Mouse (Mus musculus): Measurements from ENCODE around the gene Ube2j1.
A peak's percentile ranks its signal among the peaks of the same experiment; 100 is the strongest.

Gene Ube2j1

DNA sequence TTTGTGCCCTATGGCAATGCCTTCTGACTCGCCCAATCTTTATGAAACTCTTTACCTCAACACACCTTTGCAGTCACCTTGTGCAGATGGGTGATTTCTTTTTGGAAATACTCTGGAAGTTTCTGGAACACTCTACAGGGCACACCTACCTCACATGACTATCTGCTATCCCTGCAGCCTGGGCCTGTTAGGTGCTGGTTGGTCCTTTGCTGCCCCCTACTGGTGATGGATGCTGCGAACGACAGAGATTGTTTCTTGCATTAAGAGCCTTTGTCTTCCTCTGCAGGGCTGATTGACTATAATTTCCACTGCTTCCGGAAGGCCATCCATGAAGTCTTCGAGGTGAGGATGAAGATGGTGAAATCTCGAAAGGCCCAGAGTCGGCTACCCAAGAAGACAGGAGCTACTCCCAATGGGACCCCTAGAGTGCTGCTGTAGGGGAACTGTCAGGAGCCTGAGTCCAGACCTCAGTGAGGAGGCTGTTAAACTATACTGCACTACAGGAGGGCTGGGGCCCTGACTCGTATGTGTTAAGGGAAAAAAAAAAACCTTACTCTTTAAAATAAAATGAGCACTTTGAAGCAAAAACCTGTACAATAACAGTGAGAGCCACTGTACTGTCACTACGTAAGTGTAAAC is 12.7 kb upstream of the Ube2j1 start:
- peak; percentile 89 for DNase-seq

DNA sequence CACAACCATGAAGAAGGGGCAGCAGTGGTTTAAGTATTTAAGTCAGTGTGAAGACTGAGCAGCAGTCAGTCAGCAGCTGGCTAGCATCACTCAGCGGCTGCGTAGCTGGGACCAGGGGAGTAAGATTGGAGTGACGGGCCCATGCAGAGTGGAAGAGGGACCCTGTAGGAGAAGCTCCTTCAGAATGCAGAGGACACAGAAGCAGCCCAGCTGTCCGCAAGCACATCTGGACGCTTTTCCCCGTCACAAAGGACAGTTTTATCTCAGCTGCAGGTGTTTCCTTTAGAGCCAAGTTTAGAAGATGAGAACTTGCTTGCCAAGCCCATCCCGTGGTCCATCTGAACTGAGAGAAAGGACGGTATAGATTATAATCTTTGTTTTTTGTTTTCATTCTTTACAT is 6.8 kb upstream of the Ube2j1 start:
- peak; percentile 17 for DNase-seq

DNA sequence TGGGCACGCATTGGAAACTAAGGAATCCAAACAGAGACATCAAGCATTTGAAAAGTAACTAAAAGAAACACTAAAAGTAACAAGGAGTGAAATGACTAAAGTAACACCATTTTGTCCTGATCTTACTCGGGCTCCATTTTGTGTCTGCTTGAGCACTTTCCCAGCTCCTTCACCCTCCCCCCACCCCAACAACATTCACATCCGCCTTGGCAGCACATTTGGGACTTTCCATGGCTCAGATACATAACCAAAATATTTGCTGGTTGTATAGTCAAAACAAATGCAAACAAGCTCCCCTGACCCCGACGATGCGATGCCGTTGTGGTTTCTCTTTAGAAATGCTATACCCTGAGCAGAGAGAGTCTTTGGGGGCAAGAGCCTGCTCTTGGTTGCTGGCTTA is 2.1 kb upstream of the Ube2j1 start:
- DNase-seq = no peak

GRCm38 (mm10) chr4:33030264-33031194 is 687 bp upstream of the Ube2j1 start:
- peak; percentile 19 for DNase-seq

DNA sequence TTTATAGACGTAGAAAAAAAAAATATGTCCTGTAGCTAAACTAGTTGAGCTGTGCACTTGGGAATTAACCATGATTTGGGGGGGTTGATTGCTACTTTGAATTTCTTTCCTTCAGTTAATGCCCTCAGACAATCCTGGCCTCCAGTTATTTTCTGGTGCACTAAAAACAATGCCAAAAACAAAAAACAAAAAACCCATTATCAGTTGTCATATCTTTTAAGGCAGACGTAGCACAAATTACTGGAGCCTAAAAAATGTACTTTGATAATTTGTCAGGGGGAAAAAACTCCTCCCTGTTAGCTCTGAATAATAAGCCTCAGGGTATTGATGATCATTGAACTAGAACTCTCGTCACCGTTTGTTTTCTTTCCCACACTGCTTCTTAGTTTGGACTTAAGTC is 829 bp downstream of the Ube2j1 start:
- DNase-seq = no peak

DNA sequence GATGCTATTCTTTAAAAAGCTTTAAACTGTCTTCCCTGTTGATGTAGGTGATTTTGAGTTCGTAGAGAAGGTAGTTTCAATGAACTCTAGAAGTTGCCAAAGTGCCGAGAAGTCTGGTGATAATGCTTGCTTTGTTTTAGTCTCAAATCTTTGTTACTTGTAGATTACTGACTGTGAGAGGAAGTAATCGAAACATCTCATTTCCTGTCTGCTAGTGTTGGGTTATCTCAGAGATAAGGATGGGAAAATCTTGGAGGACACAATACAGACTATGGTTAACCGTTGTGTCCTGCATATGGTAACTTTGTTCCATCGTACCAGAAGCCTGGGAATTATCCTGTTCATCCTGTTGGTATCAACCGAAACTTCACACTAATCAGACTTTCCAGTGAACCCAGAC is 2.3 kb downstream of the Ube2j1 start:
- no peak for DNase-seq

GRCm38 (mm10) chr4:33039826-33040225 is 8.6 kb downstream of the Ube2j1 start:
- DNase-seq = no peak

GRCm38 (mm10) chr4:33049601-33050000 is 18.4 kb downstream of the Ube2j1 start:
- no peak for DNase-seq

- DNase-seq = no peak
Observed at GRCm38 (mm10) chr4:33052055-33052454, 20.8 kb downstream of the Ube2j1 start.

- DNase-seq = no peak
Observed at GRCm38 (mm10) chr4:33052650-33053049, 21.4 kb downstream of the Ube2j1 start.

- no peak for DNase-seq
Observed at GRCm38 (mm10) chr4:33054426-33054825, 23.2 kb downstream of the Ube2j1 start.

DNA sequence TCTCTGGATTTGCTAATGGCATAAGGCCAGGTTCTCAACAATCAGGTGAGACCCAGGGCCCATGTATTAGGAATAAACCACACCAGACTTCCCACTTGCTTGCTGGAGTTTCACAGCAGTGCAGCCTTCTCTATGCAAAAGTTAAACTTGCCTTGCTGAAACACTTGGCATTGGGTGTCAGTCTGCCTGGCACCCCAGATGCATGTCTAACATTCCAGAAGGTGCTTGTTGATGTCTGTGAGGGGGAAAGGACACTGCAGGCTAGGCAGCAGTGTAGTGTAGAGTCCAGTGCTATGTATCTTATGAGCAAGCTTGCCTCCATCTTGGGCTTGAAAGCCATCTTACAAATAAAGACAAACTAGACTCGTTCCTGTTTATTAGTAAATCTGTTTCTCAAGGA is 25.1 kb downstream of the Ube2j1 start:
- DNase-seq = no peak

DNA sequence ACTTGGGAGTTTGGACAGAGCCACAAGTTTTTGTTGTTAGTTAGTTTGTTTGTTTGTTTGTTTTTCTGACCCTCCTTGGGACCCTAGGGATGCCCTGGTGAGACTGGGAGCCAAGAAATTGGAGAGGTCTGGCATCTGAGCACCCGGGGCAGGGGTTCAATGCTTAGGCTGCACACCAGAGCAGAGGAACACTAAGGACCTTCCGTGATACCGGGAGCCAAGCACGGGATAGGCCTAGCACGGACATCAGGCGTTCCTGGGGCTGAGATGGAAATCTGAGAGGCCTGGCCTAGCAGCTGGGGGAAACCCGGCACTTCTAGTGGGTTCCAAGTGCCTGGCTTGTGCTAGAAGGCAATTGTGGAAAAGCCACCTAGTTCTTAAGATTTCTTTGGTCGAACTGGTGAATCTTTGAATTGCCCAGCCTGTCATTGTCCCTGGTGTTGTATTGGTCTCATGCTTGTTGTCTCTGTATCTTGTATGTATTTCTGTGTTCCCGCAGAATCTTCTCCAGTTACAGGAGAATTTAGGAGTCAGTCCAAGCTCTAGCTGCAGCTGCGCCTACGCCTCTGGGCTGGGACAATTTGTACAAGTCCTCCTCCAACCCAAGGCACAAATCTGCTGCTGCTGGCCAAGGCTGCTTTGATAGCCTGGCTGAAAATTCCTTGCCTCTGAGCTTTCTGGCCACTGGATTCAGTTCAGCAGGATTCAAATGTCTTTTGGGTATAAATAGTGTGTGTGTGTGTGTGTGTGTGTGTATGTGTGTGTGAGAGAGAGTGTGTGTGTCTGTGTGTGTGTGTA is 26.9 kb downstream of the Ube2j1 start:
- DNase-seq = peak; percentile 79

DNA sequence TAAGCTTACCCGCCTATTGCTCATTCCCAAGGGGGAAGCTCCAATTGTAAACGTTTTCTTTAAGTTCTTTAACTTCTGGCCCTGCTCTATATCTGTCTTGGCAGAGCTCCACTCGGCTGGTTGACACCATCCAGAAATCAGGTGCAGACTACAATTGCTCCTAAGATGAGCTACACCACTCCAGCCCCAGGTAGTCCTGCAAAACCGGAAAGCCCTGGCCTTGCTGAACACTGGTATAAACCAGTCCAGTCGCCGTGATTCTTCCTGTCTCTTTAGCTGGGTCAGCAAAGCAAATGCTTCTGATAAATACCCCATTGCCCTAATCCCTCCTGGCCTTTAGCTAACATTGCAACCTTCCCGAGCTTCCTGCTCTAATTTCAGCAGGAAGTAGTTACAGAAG is 29.9 kb downstream of the Ube2j1 start:
- DNase-seq = no peak

GRCm38 (mm10) chr4:33062981-33063380 is 31.8 kb downstream of the Ube2j1 start, which contains the start of gene Gabrr2:
TSS of gene Gabrr2 (plus strand) at chr4:33062999.
- DNase-seq = no peak

GRCm38 (mm10) chr4:33064986-33065385 is 33.8 kb downstream of the Ube2j1 start:
- no peak for DNase-seq

DNA sequence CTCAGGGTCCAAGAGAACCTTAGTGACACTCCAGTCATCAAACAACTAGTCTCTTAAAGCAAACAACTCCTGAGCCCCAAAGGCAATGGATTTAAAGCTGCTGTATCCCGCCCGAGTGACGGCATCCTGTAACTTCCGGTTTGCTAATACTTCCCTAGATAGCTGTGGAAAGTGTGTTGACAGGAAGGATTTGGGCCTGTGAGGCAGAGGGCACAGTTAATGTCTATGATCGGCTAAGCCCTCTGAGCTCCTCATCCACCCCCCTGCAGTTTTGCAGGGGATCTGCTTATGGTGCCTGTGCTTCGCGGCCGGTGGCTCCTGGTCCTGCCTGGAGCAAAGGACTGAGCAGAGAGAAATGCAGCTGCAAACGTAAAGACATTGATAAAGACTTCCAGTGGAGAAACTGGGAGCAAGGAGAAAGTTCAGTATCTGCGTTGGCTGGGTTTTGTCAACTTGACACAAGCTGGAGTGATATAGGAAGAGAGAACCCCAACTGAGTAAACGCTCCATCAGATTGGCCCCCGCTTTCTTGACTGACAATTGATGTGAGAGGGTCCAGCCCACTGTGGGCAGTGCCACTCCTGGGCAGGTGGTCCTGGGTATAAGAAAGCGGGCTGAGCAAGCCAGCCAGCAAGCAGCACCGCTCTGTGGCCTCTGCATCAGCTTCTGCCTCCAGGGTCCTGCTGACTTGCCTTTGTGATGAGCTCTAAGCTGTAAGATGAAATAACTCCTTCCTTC is 35.2 kb downstream of the Ube2j1 start:
- no peak for DNase-seq

- no peak for DNase-seq
Observed at GRCm38 (mm10) chr4:33067331-33067730, 36.1 kb downstream of the Ube2j1 start.

- DNase-seq = no peak
Observed at GRCm38 (mm10) chr4:33067826-33068225, 36.6 kb downstream of the Ube2j1 start.

DNA sequence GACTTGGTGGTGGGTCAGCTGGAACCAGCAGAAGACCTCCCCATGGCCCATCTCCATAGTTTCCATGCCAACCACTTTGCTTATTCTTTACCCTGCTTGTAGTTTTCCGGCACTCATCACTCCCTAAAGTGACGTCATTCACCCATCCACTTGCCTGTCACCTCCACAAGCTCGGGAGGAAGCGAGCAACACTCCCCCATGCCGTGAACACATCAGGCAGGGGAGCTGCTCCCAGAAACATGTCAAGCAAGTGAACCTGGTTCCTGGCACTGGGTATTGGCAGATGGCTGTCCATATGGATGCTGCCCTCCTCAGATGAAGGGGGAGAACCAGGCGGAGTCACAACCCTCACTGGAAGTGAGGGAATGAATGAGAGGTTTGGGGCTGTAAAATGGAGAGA is 37.7 kb downstream of the Ube2j1 start:
- no peak for DNase-seq

- no peak for DNase-seq
Observed at GRCm38 (mm10) chr4:33070326-33070725, 39.1 kb downstream of the Ube2j1 start.

- no peak for DNase-seq
Observed at GRCm38 (mm10) chr4:33071337-33071736, 40.1 kb downstream of the Ube2j1 start.
